Mouse (Mus musculus) ovary, adult 10 weeks (tissue): ENCODE results near the gene Fubp1. TPM values are rescaled to one million over a fixed set of nuclear protein-coding genes. Genes with fewer than 3 reads are reported as not detected.

Source experiments
- polyA plus RNA-seq: library from polyadenylated mRNA; stranded (reverse); fragments of 350-450 nt; fragmentation: Illumina TruSeq; extraction: RNeasy Lipid Tissue Mini Kit (QIAGEN cat#74804); gene quantifications from one replicate; pipeline ENCODE4 v1.2.3, GENCODE M21; 2014

Fubp1 gene
- polyA plus RNA-seq = 262 TPM

GRCm38 (mm10) chr3:152209967-152210634 is at the start of gene Fubp1, which contains the start of gene Dnajb4:
TSS of gene Fubp1 (plus strand) at chr3:152210422.
TSS of gene Dnajb4 (minus strand) at chr3:152210302.

GRCm38 (mm10) chr3:152166099-152166423 is 44.2 kb upstream of the Fubp1 start, which contains the start of gene Gipc2:
TSS of gene Gipc2 (minus strand) at chr3:152166230.

GRCm38 (mm10) chr3:152266036-152266421 is 55.8 kb downstream of the Fubp1 start, which contains the start of gene Nexn:
TSS of gene Nexn (minus strand) at chr3:152266350.

Other genes with a start within 250 kb of the Fubp1 start
- gene Gipc2, start 44.2 kb upstream of the Fubp1 start, polyA plus RNA-seq = 4.9 TPM
- gene Dnajb4, start 120 bp upstream of the Fubp1 start, polyA plus RNA-seq = 194 TPM
- gene Nexn, start 55.9 kb downstream of the Fubp1 start, polyA plus RNA-seq = 309 TPM
- gene Miga1, start 130.0 kb downstream of the Fubp1 start, polyA plus RNA-seq = 36.9 TPM
- 129 TPM for gene Usp33, start 136.1 kb downstream of the Fubp1 start, polyA plus RNA-seq
- gene Zzz3, start 185.1 kb downstream of the Fubp1 start, polyA plus RNA-seq = 96.5 TPM